Mouse (Mus musculus) kidney, adult 2 months (tissue): ENCODE measurements around the gene Kcnj14.

Experiments
- CTCF ChIP-seq: fragments of 200-500 bp; conservative IDR thresholded peaks from 2 replicates; pipeline ENCODE4 v1.5.1; 2011; ENCODE audit warnings: low read depth, mild to moderate bottlenecking, control low read depth, low read length, moderate library complexity, mixed read lengths; ENCODE audit not compliant: insufficient read depth, insufficient read length
- POLR2A ChIP-seq: fragments of 200-500 bp; IDR thresholded peaks from one replicate; pipeline ENCODE4 v1.6.1; 2011; ENCODE audit warnings: low read depth, low read length, control low read depth

- no peak for TF ChIP-seq CTCF
- TF ChIP-seq POLR2A: no peak
Observed at GRCm38 (mm10) chr7:45766764-45767163, 57.8 kb downstream of the Kcnj14 start.
